Mouse (Mus musculus): ENCODE measurements at regions not wholly inside any gene's neighbourhood (a gene's known extent, or its start where the extent isn't known, plus 50 kb on each side); places are given as distances from the start of the nearest gene placed in this dataset.

- Histone ChIP-seq H3K27ac (ENCODE audit: low read depth, low read length) (no peak overlapping the region), H3K4me3 (ENCODE audit: low read depth, low read length) (no peak overlapping the region), H3K9me3 (ENCODE audit: control insufficient read depth, low read length) (no peaks in the 10 kb centered on the region), H3K36me3 (ENCODE audit: control insufficient read depth, insufficient read depth, low read length) (no peaks in the 10 kb centered on the region), H3K4me1 (replicated peaks; ENCODE audit: control insufficient read depth, insufficient read depth, low read length) (no peaks in the 10 kb centered on the region), H3K27me3 (ENCODE audit: control insufficient read depth, insufficient read depth, low read length) (no peaks in the 10 kb centered on the region), H3K4me2 (replicated peaks; ENCODE audit: low read depth, low read length) (no peak overlapping the region), H3K9ac (ENCODE audit: low read depth, low read length) (no peak overlapping the region)
- DNase-seq (ENCODE audit: low spot score) (peak; percentile 54), ATAC-seq (ENCODE audit: low FRiP score) (peak; percentile 94)
- WGBS = 4% methylated on average over 2 of the region's 2 CpGs
Observed at GRCm38 (mm10) chr12:64550915-64551570, 76.6 kb upstream of the Fscb start.

GRCm38 (mm10) chr12:64541111-64541510 is 66.6 kb upstream of the Fscb start:
- Histone ChIP-seq H3K9me3 (ENCODE audit: control insufficient read depth, low read length) (no peaks in the 10 kb centered on the region), H3K9ac (ENCODE audit: low read depth, low read length) (no peak overlapping the region), H3K4me1 (replicated peaks; ENCODE audit: control insufficient read depth, insufficient read depth, low read length) (no peaks in the 10 kb centered on the region), H3K36me3 (ENCODE audit: control insufficient read depth, insufficient read depth, low read length) (no peaks in the 10 kb centered on the region), H3K4me3 (ENCODE audit: low read depth, low read length) (no peak overlapping the region), H3K27ac (ENCODE audit: low read depth, low read length) (no peak overlapping the region), H3K4me2 (replicated peaks; ENCODE audit: low read depth, low read length) (no peak overlapping the region), H3K27me3 (ENCODE audit: control insufficient read depth, insufficient read depth, low read length) (no peaks in the 10 kb centered on the region)
- WGBS = 88% methylated on average over 3 of the region's 3 CpGs
- ATAC-seq (ENCODE audit: low FRiP score) (no peak), DNase-seq (ENCODE audit: low spot score) (no peak)
